Mouse (Mus musculus) hindbrain, embryonic 16.5 days (tissue): Measurements from ENCODE around the gene Nrl. TPM values are rescaled to one million over a fixed set of nuclear protein-coding genes. Genes with fewer than 3 reads are reported as not detected.

ENCODE experiments used
- ATAC-seq: fragments of 200-750 bp; cut with Nextera tagmentation; 2 replicates; pipeline ENCODE4 v1.8.0; 2017; ENCODE audit warnings: moderate TSS enrichment, moderate library complexity
- H3K27ac ChIP-seq: fragments of 300-500 bp; sonication (generic); 2 replicates; pipeline ENCODE4 v1.5.1; 2014; ENCODE audit warnings: low read depth, mild to moderate bottlenecking, control low read depth, low read length, moderate library complexity
- H3K27me3 ChIP-seq: fragments of 300-500 bp; sonication (generic); replicated peaks from 2 replicates; pipeline ENCODE4 v1.6.1; 2014; ENCODE audit warnings: low read length; ENCODE audit not compliant: control insufficient read depth, insufficient read depth
- H3K36me3 ChIP-seq: fragments of 300-500 bp; sonication (generic); 2 replicates; pipeline ENCODE4 v1.6.1; 2014; ENCODE audit warnings: mild to moderate bottlenecking, low read length, moderate library complexity, mixed read lengths; ENCODE audit not compliant: control insufficient read depth, insufficient read depth
- H3K4me1 ChIP-seq: fragments of 300-500 bp; sonication (generic); 2 replicates; pipeline ENCODE4 v1.6.1; 2014; ENCODE audit warnings: low read depth, low read length; ENCODE audit not compliant: control insufficient read depth, insufficient read depth
- H3K4me2 ChIP-seq: fragments of 300-500 bp; sonication (generic); 2 replicates; pipeline ENCODE4 v1.6.1; 2014; ENCODE audit warnings: mild to moderate bottlenecking, low read length, control low read depth, moderate library complexity
- H3K4me3 ChIP-seq: fragments of 300-500 bp; sonication (generic); 2 replicates; pipeline ENCODE4 v1.5.1; 2014; ENCODE audit warnings: mild to moderate bottlenecking, low read length, control low read depth, moderate library complexity
- H3K9ac ChIP-seq: fragments of 300-500 bp; sonication (generic); 2 replicates; pipeline ENCODE4 v1.6.1; 2014; ENCODE audit warnings: low read depth, mild to moderate bottlenecking, control low read depth, low read length, moderate library complexity
- H3K9me3 ChIP-seq: fragments of 300-500 bp; sonication (generic); 2 replicates; pipeline ENCODE4 v1.6.1; 2014; ENCODE audit warnings: mild to moderate bottlenecking, low read length, moderate library complexity; ENCODE audit not compliant: control insufficient read depth
- WGBS: fragments of 180-500 bp; shearing (Covaris S2); extraction: QIAGEN DNeasy Blood & Tissue Kit; methylation state at CpG from one replicate; pipeline ENCODE4 v1.1.7; 2014; 5-methylcytosine and 5-hydroxymethylcytosine counted together
- polyA plus RNA-seq: library from polyadenylated mRNA; unstranded; fragments of >200 nt; fragmentation: Nextera tagmentation; extraction: Ambion mirVana; gene quantifications from 2 replicates; pipeline ENCODE4 v1.2.1, GENCODE M21; 2015

The Nrl gene
- polyA plus RNA-seq, 1 experiment from 2014 or later: 0.23 TPM

- no peaks in the 10 kb centered on the region for H3K36me3 ChIP-seq
- 50% methylated on average over 4 of the region's 4 CpGs for WGBS
- no peak overlapping the region for H3K4me3 ChIP-seq
- H3K4me1 ChIP-seq: peaks cover 16% of the 10 kb centered on the region
- ATAC-seq: no peak
- H3K27ac ChIP-seq: 0 out of 2 replicates have a peak overlapping the region, but pooled peaks have one; percentile 18
- 0 out of 2 replicates have a peak, but pooled peaks cover 3% of the 10 kb centered on the region for H3K27me3 ChIP-seq
- no peak overlapping the region for H3K9ac ChIP-seq
- no peak overlapping the region; the same call in 1 of the 2 replicates for H3K4me2 ChIP-seq
- no peaks in the 10 kb centered on the region for H3K9me3 ChIP-seq
Measured at GRCm38 (mm10) chr14:55519604-55520003, 5.2 kb downstream of the Nrl start.

- H3K4me3 ChIP-seq: no peak overlapping the region
- H3K4me2 ChIP-seq: no peak overlapping the region
- ATAC-seq: peak; percentile 76
- H3K36me3 ChIP-seq: no peaks in the 10 kb centered on the region
- H3K27me3 ChIP-seq: 0 out of 2 replicates have a peak, but pooled peaks cover 3% of the 10 kb centered on the region
- H3K27ac ChIP-seq: no peak overlapping the region
- H3K9ac ChIP-seq: no peak overlapping the region
- H3K9me3 ChIP-seq: no peaks in the 10 kb centered on the region
- H3K4me1 ChIP-seq: peaks cover 16% of the 10 kb centered on the region
- WGBS: 36% methylated on average over 2 of the region's 2 CpGs
Measured at GRCm38 (mm10) chr14:55518897-55519296, 5.9 kb downstream of the Nrl start.

- Histone ChIP-seq H3K27ac (no peak overlapping the region), H3K36me3 (no peaks in the 10 kb centered on the region), H3K4me2 (no peak overlapping the region), H3K27me3 (no peaks in the 10 kb centered on the region), H3K4me1 (peaks cover 17% of the 10 kb centered on the region), H3K4me3 (no peak overlapping the region), H3K9me3 (no peaks in the 10 kb centered on the region), H3K9ac (no peak overlapping the region)
- no peak for ATAC-seq
- WGBS: 88% methylated on average over 4 of the region's 4 CpGs
Measured at GRCm38 (mm10) chr14:55515846-55516245, 8.9 kb downstream of the Nrl start.

GRCm38 (mm10) chr14:55513927-55514326 lies 10.9 kb downstream of the Nrl start:
- no peak overlapping the region for H3K4me3 ChIP-seq
- no peaks in the 10 kb centered on the region for H3K27me3 ChIP-seq
- WGBS: 68% methylated on average over 10 of the region's 10 CpGs
- H3K27ac ChIP-seq: no peak overlapping the region
- peaks cover 7% of the 10 kb centered on the region for H3K4me1 ChIP-seq
- H3K9me3 ChIP-seq: no peaks in the 10 kb centered on the region
- no peaks in the 10 kb centered on the region for H3K36me3 ChIP-seq
- no peak overlapping the region for H3K4me2 ChIP-seq
- ATAC-seq: no peak
- H3K9ac ChIP-seq: no peak overlapping the region

GRCm38 (mm10) chr14:55511037-55511436 lies 13.7 kb downstream of the Nrl start:
- Histone ChIP-seq H3K27me3 (no peaks in the 10 kb centered on the region), H3K4me2 (peak overlapping the region; percentile 23; the same call in 1 of the 2 replicates), H3K4me1 (peaks cover 5% of the 10 kb centered on the region; the same call in 1 of the 2 replicates), H3K27ac (no peak overlapping the region), H3K4me3 (no peak overlapping the region; the same call in 1 of the 2 replicates), H3K9me3 (no peaks in the 10 kb centered on the region), H3K36me3 (peaks cover 8% of the 10 kb centered on the region), H3K9ac (peak overlapping the region; percentile 55; the same call in 1 of the 2 replicates)
- peak; percentile 63 for ATAC-seq
- 46% methylated on average over 7 of the region's 7 CpGs for WGBS

GRCm38 (mm10) chr14:55510125-55510731 lies 14.6 kb downstream of the Nrl start, which contains the start of gene Cpne6:
TSS of gene Cpne6 (plus strand) at chr14:55510445.
- Histone ChIP-seq H3K27ac (no peak within 1 kb of the TSS), H3K4me2 (peak within 1 kb of the TSS; percentile 23; the same call in 1 of the 2 replicates), H3K27me3 (no peaks in the 10 kb centered on the region), H3K4me3 (no peak within 1 kb of the TSS; the same call in 1 of the 2 replicates), H3K36me3 (peaks cover 8% of the 10 kb centered on the region), H3K4me1 (peaks cover 5% of the 10 kb centered on the region; the same call in 1 of the 2 replicates), H3K9me3 (no peaks in the 10 kb centered on the region), H3K9ac (peak within 1 kb of the TSS; percentile 55)
- WGBS: 71% methylated on average over 21 of the region's 22 CpGs
- ATAC-seq: peak; percentile 22; the same call in 1 of the 2 replicates

- Histone ChIP-seq H3K9ac (no peak overlapping the region), H3K4me2 (no peak overlapping the region), H3K4me1 (peaks cover 5% of the 10 kb centered on the region; the same call in 1 of the 2 replicates), H3K4me3 (no peak overlapping the region), H3K36me3 (peaks cover 8% of the 10 kb centered on the region), H3K9me3 (no peaks in the 10 kb centered on the region), H3K27ac (no peak overlapping the region), H3K27me3 (no peaks in the 10 kb centered on the region)
- no peak for ATAC-seq
- WGBS: 74% methylated on average over 10 of the region's 10 CpGs
Measured at GRCm38 (mm10) chr14:55509540-55509939, 15.2 kb downstream of the Nrl start.

GRCm38 (mm10) chr14:55507801-55508200 lies 17.0 kb downstream of the Nrl start:
- WGBS: 41% methylated on average over 7 of the region's 7 CpGs
- no peak for ATAC-seq

GRCm38 (mm10) chr14:55505612-55506011 lies 19.2 kb downstream of the Nrl start:
- no peak overlapping the region for H3K4me2 ChIP-seq
- H3K9me3 ChIP-seq: no peaks in the 10 kb centered on the region
- H3K4me1 ChIP-seq: peaks cover under 1% of the 10 kb centered on the region; the same call in 1 of the 2 replicates
- H3K27ac ChIP-seq: no peak overlapping the region
- H3K9ac ChIP-seq: no peak overlapping the region
- no peaks in the 10 kb centered on the region for H3K27me3 ChIP-seq
- peaks cover 15% of the 10 kb centered on the region for H3K36me3 ChIP-seq
- H3K4me3 ChIP-seq: no peak overlapping the region
- WGBS: 87% methylated on average over 9 of the region's 9 CpGs
- ATAC-seq: no peak

More at GRCm38 (mm10) chr14:55507801-55508200, 17.0 kb downstream of the Nrl start:
- Histone ChIP-seq H3K27ac (no peak overlapping the region), H3K4me3 (no peak overlapping the region), H3K27me3 (no peaks in the 10 kb centered on the region), H3K9ac (no peak overlapping the region), H3K4me2 (no peak overlapping the region), H3K9me3 (no peaks in the 10 kb centered on the region), H3K4me1 (peaks cover 5% of the 10 kb centered on the region; the same call in 1 of the 2 replicates), H3K36me3 (peaks cover 8% of the 10 kb centered on the region)
